Mouse (Mus musculus) forebrain, embryonic 14.5 days (tissue): Measurements from ENCODE around the gene Rptor. TPM values are rescaled to one million over a fixed set of nuclear protein-coding genes. Genes with fewer than 3 reads are reported as not detected.

Experiments used
- ATAC-seq: fragments of 200-750 bp; cut with Nextera tagmentation; 2 replicates; pipeline ENCODE4 v1.8.0; 2017; ENCODE audit warnings: mild to moderate bottlenecking, moderate library complexity
- DNase-seq: peaks from one replicate; pipeline ENCODE4 v3.0.0-alpha.2; 2015; ENCODE audit warnings: low spot score
- H3K27ac ChIP-seq: fragments of 300-500 bp; sonication (generic); 2 replicates; pipeline ENCODE4 v1.5.1; 2014; ENCODE audit warnings: low read depth, mild to moderate bottlenecking, control low read depth, low read length, moderate library complexity
- H3K27me3 ChIP-seq: fragments of 300-500 bp; sonication (generic); replicated peaks from 2 replicates; pipeline ENCODE4 v1.6.1; 2014; ENCODE audit warnings: low read length, control low read depth, mixed read lengths; ENCODE audit not compliant: control insufficient read depth, insufficient read depth
- H3K36me3 ChIP-seq: fragments of 300-500 bp; sonication (generic); 2 replicates; pipeline ENCODE4 v1.6.1; 2014; ENCODE audit warnings: low read length, control low read depth; ENCODE audit not compliant: control insufficient read depth, insufficient read depth
- H3K4me1 ChIP-seq: fragments of 300-500 bp; sonication (generic); 2 replicates; pipeline ENCODE4 v1.6.1; 2014; ENCODE audit warnings: antibody characterized with exemption, low read length, control low read depth; ENCODE audit not compliant: control insufficient read depth, insufficient read depth
- H3K4me2 ChIP-seq: fragments of 300-500 bp; sonication (generic); 2 replicates; pipeline ENCODE4 v1.6.1; 2014; ENCODE audit warnings: mild to moderate bottlenecking, control low read depth, low read length
- H3K4me3 ChIP-seq: fragments of 300-500 bp; sonication (generic); 2 replicates; pipeline ENCODE4 v1.5.1; 2014; ENCODE audit warnings: low read depth, low read length, control low read depth
- H3K9ac ChIP-seq: fragments of 300-500 bp; sonication (generic); 2 replicates; pipeline ENCODE4 v1.6.1; 2014; ENCODE audit warnings: mild to moderate bottlenecking, low read length, control low read depth, moderate library complexity
- H3K9me3 ChIP-seq: fragments of 300-500 bp; sonication (generic); replicated peaks from 2 replicates; pipeline ENCODE4 v1.6.1; 2016; ENCODE audit warnings: low read length, control low read depth, mixed read lengths; ENCODE audit not compliant: control insufficient read depth
- WGBS: fragments of 180-500 bp; shearing (Covaris S2); extraction: QIAGEN DNeasy Blood & Tissue Kit; methylation state at CpG from one replicate; pipeline ENCODE4 v1.1.7; 2014; 5-methylcytosine and 5-hydroxymethylcytosine counted together
- polyA plus RNA-seq: library from polyadenylated mRNA; unstranded; fragments of >200 nt; fragmentation: Nextera tagmentation; extraction: Ambion mirVana; gene quantifications from 2 replicates; pipeline ENCODE4 v1.2.1, GENCODE M21; 2014

Gene Rptor
- polyA plus RNA-seq, 1 experiment from 2014 or later = 7.0 TPM

- Histone ChIP-seq H3K9me3 (no peaks in the 10 kb centered on the region), H3K27ac (no peak overlapping the region), H3K4me1 (peaks cover 3% of the 10 kb centered on the region; the same call in 1 of the 2 replicates), H3K9ac (no peak overlapping the region), H3K36me3 (peaks cover 18% of the 10 kb centered on the region), H3K4me2 (no peak overlapping the region), H3K27me3 (no peaks in the 10 kb centered on the region), H3K4me3 (no peak overlapping the region)
- WGBS = 95% methylated on average over 4 of the region's 4 CpGs
- no peak for DNase-seq
- ATAC-seq = no peak
Measured at GRCm38 (mm10) chr11:119812093-119812492, 209.4 kb downstream of the Rptor start.

GRCm38 (mm10) chr11:119814035-119814558, 211.4 kb downstream of the Rptor start:
- WGBS = 96% methylated on average over 7 of the region's 7 CpGs
- Histone ChIP-seq H3K27ac (no peak overlapping the region), H3K9ac (no peak overlapping the region), H3K4me3 (no peak overlapping the region), H3K4me1 (peaks cover 9% of the 10 kb centered on the region; the same call in 1 of the 2 replicates), H3K9me3 (no peaks in the 10 kb centered on the region), H3K4me2 (no peak overlapping the region), H3K27me3 (no peaks in the 10 kb centered on the region), H3K36me3 (peaks cover 20% of the 10 kb centered on the region)
- ATAC-seq (no peak), DNase-seq (no peak)

GRCm38 (mm10) chr11:119816798-119817361, 214.2 kb downstream of the Rptor start:
- DNase-seq = no peak
- Histone ChIP-seq H3K36me3 (peaks cover 16% of the 10 kb centered on the region), H3K4me3 (no peak overlapping the region), H3K27me3 (no peaks in the 10 kb centered on the region), H3K9me3 (no peaks in the 10 kb centered on the region), H3K4me2 (no peak overlapping the region), H3K4me1 (peaks cover 9% of the 10 kb centered on the region; the same call in 1 of the 2 replicates), H3K27ac (no peak overlapping the region; the same call in 1 of the 2 replicates), H3K9ac (no peak overlapping the region)
- ATAC-seq = 0 out of 2 replicates have a peak, but pooled peaks have one; percentile 7
- 66% methylated on average over 14 of the region's 14 CpGs for WGBS

GRCm38 (mm10) chr11:119817362-119817837, 214.7 kb downstream of the Rptor start:
- Histone ChIP-seq H3K4me2 (no peak overlapping the region), H3K4me3 (no peak overlapping the region), H3K36me3 (peaks cover 11% of the 10 kb centered on the region), H3K4me1 (peaks cover 9% of the 10 kb centered on the region; the same call in 1 of the 2 replicates), H3K27ac (0 out of 2 replicates have a peak overlapping the region, but pooled peaks have one; percentile 29), H3K9ac (no peak overlapping the region), H3K9me3 (no peaks in the 10 kb centered on the region), H3K27me3 (no peaks in the 10 kb centered on the region)
- 44% methylated on average over 3 of the region's 3 CpGs for WGBS
- DNase-seq (peak; percentile 68), ATAC-seq (peak; percentile 12; the same call in 1 of the 2 replicates)

DNA sequence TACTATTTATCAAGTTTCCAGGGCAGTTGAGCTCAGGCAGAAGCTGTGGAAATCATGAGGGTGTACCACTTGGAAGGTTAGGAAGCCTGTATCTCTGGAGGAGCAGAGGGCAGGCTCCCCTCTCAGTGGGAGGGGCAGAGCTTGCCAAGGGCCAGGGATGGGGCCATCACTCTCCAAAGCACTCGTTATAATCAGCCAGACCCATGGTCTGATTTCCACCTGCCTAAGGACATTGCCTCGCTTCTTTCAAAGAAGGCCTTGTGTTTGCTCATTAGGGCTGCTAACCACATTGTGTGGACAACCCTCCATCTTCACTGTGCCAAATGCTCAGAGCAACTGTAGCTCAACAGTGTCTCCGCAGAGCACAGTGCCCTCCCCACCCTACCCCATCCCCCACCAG, 215.2 kb downstream of the Rptor start:
- Histone ChIP-seq H3K9me3 (no peaks in the 10 kb centered on the region), H3K9ac (no peak overlapping the region), H3K27ac (0 out of 2 replicates have a peak overlapping the region, but pooled peaks have one; percentile 29), H3K27me3 (no peaks in the 10 kb centered on the region), H3K4me2 (no peak overlapping the region), H3K4me3 (no peak overlapping the region), H3K4me1 (peaks cover 9% of the 10 kb centered on the region; the same call in 1 of the 2 replicates), H3K36me3 (peaks cover 10% of the 10 kb centered on the region; the same call in 1 of the 2 replicates)
- 20% methylated on average over 3 of the region's 3 CpGs for WGBS
- DNase-seq (peak; percentile 56), ATAC-seq (0 out of 2 replicates have a peak, but pooled peaks have one; percentile 18)

- H3K27me3 ChIP-seq = no peaks in the 10 kb centered on the region
- peaks cover 22% of the 10 kb centered on the region; the same call in 1 of the 2 replicates for H3K36me3 ChIP-seq
- ATAC-seq (no peak), DNase-seq (no peak)
- H3K9ac ChIP-seq = no peak overlapping the region
- no peak overlapping the region for H3K27ac ChIP-seq
- WGBS = 91% methylated on average over 9 of the region's 9 CpGs
- H3K4me2 ChIP-seq = no peak overlapping the region
- no peaks in the 10 kb centered on the region for H3K9me3 ChIP-seq
- peaks cover 9% of the 10 kb centered on the region; the same call in 1 of the 2 replicates for H3K4me1 ChIP-seq
- no peak overlapping the region for H3K4me3 ChIP-seq
Measured at GRCm38 (mm10) chr11:119821514-119821913, 218.8 kb downstream of the Rptor start.

DNA sequence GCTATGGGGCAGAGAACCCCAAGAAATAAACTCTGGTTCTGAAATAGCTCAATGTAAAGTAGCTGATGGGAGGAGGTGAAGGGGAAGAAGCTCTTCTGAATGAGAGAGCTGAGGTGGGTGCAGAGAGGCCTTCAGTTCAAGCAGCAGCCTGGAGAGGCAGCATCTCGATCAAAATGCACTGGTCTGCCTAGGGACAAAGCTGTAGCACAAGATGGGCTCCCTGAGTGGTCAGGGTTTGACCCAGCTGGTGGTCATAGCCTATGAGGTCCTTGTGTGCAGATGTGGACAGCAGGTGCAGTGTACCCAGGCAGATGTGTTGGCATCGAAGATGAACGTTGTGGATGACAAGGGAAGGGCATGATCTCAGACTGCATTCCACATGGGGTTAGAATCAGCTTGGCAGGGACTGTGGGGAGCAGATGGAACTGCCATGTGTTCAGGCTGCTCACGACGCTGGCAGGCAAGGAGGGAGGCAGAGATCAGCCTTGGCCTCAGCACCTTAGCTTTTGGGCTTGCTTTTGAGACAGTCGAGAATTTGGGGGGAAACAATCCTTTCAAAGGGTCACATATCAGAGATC, 221.5 kb downstream of the Rptor start:
- no peaks in the 10 kb centered on the region for H3K4me1 ChIP-seq
- H3K4me3 ChIP-seq = no peak overlapping the region
- H3K27me3 ChIP-seq = no peaks in the 10 kb centered on the region
- H3K9me3 ChIP-seq = no peaks in the 10 kb centered on the region
- H3K4me2 ChIP-seq = no peak overlapping the region
- no peak for ATAC-seq
- no peak overlapping the region for H3K9ac ChIP-seq
- DNase-seq = peak; percentile 55
- WGBS = 68% methylated on average over 6 of the region's 6 CpGs
- peak overlapping the region; percentile 30; the same call in 1 of the 2 replicates for H3K27ac ChIP-seq
- H3K36me3 ChIP-seq = 0 out of 2 replicates have a peak, but pooled peaks cover 21% of the 10 kb centered on the region

- Histone ChIP-seq H3K4me3 (no peak overlapping the region), H3K27me3 (no peaks in the 10 kb centered on the region), H3K9me3 (no peaks in the 10 kb centered on the region), H3K4me2 (no peak overlapping the region), H3K27ac (no peak overlapping the region), H3K9ac (no peak overlapping the region), H3K4me1 (no peaks in the 10 kb centered on the region), H3K36me3 (0 out of 2 replicates have a peak, but pooled peaks cover 21% of the 10 kb centered on the region)
- ATAC-seq (no peak), DNase-seq (no peak)
- 94% methylated on average over 6 of the region's 6 CpGs for WGBS
Measured at GRCm38 (mm10) chr11:119825783-119826182, 223.1 kb downstream of the Rptor start.
